Mouse (Mus musculus): ENCODE results near the gene Themis3.
A peak's percentile ranks its signal among the peaks of the same experiment; 100 is the strongest.
"Not testable (repeated sequence)": the region's sequence is repeated elsewhere in the genome, so short reads cannot be mapped to it uniquely, and the experiment has no call there.

Themis3 gene

GRCm38 (mm10) chr17:66558404-66559317 is 35.8 kb downstream of the Themis3 start:
- DNase-seq (ENCODE audit: low read depth, low spot score), result no peak

- no peak for DNase-seq (ENCODE audit: low read depth, low spot score)
Observed at GRCm38 (mm10) chr17:66552690-66553089, 41.7 kb downstream of the Themis3 start.

DNA sequence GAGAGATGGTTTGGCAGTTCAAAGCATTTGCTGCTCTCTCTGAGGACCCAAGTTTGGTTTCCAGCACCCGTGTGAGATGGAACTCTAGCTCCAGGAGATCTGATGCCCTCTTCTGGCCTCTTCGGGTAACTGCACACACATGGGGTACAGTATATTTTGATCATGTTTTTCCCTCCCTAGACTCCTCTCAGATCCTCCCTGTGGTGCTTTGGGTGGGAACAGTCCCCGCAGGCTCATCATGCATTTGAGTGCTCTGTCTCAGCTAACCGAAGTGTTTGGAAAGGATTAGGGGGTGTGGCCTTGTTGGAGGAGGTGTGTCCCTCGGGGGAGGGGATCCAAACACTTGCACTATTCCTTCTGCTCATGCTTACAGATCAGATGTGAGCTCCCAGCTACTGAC is 43.9 kb downstream of the Themis3 start:
- DNase-seq (ENCODE audit: low read depth, low spot score), result no peak

DNA sequence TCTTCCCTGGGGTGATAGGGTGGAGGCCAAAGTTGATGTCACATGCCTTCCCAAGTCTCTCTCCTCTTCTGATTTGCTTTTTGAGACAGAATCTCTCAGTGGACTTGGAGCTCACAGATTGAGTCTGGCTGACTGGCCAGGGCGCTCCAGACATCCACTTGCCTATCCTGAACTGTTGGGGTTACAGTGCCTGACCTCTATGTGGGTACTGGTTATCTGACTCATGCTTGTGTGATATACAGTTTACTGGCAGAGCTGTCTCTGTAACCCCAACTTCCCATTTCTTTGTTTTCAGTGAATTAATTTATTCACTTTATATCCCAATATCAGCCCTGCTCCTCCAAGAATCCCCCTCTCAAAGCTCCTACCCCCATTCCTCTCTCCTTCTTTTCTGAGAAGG is 62.1 kb downstream of the Themis3 start:
- DNase-seq (ENCODE audit: low read depth, low spot score), result no peak

- no peak for DNase-seq (ENCODE audit: low read depth, low spot score)
Observed at GRCm38 (mm10) chr17:66523396-66523795, 71.0 kb downstream of the Themis3 start.

DNA sequence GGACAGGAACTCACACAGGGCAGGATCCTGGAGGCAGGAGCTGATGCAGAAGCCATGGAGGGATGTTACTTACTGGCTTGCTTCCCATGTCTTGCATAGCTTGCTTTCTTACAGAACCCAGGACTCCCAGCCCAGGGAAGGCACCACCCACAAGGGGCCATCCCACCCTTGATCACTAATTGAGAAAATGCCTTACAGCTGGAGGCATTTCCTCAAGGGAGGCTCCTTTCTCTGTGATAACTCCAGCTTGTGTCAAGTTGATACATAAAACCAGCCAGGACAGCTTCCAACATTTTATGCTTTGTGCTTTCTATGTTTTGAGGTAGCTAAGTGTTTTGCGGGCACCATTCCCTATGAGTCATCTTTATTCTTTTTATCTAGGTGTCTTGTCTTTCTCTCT is 71.8 kb downstream of the Themis3 start:
- DNase-seq (ENCODE audit: low read depth, low spot score), result not testable (repeated sequence)

GRCm38 (mm10) chr17:66519554-66520553 is 74.6 kb downstream of the Themis3 start, which contains the start of gene Rab12:
TSS of gene Rab12 (minus strand) at chr17:66519729.
- peak; percentile 60 for DNase-seq (ENCODE audit: low read depth, low spot score)

- no peak for DNase-seq (ENCODE audit: low read depth, low spot score)
Observed at GRCm38 (mm10) chr17:66518877-66519553, 75.4 kb downstream of the Themis3 start.

DNA sequence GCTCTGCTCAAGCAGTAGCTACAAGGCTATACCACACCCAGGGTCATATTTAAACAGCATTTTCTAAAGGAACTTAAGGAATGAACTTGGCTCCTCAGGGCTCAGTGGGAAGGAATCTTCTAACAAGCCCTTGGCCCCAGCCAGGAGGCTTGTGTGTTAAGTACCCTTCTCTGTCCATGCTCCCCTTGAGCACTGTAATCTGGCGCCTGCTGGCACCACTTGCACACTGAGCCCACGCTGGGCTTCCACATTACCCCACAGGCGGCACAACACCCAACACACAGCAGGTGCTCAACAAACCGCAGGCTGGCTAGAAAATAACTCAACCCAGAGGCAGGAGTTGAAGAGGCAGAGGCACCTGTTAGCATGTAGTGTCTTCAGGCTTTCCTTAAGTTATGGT is 77.5 kb downstream of the Themis3 start:
- DNase-seq (ENCODE audit: low read depth, low spot score), result no peak

DNA sequence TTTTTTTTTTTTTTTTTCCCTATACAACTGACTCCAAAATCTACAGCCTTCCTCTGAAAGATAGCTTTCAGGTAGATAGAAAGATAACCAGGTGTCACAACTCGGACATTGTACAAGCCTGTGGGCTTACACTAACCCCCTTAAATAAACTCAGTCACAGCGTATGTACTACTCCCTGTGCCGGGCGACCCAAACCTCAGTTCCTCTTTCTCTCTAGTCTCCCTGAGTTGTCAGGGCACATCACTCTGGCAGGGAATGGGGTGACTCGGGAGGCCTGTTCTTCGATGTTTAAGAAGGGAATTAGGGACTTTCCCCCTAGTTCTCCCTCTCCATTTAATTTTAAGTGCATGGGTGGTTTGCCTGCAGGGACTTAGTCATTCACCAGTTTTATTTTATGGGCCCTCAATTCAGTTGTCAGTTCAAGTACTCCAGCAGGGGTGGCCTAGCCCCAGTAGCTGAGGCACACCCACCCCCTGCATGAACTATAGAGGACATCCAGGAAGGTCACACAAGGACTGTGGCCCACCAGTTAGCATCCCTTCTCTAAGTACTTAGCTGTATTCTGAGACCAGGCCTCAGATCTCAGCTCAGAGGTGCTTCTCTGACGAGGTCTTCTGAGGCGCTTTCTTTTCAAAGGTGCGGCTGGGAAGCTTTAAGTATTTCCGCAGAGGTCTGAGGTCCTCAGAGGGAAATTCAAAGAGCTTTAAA is 80.0 kb downstream of the Themis3 start:
- no peak for DNase-seq (ENCODE audit: low read depth, low spot score)

GRCm38 (mm10) chr17:66512202-66512956 is 82.0 kb downstream of the Themis3 start:
- DNase-seq (ENCODE audit: low read depth, low spot score), result no peak

DNA sequence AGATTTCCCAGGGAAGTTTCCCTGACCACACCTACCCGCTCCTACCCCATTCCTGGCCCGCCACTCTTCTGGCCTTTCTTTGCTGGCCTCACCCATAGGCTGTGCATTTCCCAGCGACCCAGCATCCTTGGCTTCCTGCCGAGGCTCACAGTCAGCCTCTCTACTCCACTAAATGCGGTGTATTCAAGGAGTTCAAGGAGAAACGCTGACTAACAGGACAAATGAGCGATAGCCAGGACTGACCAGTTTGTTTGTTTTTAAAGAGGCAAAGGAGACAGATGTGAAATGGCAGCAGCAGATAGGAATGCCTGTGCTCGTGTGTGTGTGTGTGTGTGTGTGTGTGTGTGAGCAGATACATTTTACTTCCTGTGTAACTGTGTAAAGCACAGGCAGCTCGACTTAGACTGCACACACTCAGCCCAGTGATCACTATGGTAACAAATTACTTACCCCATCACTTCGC is 84.2 kb downstream of the Themis3 start:
- no peak for DNase-seq (ENCODE audit: low read depth, low spot score)

- no peak for DNase-seq (ENCODE audit: low read depth, low spot score)
Observed at GRCm38 (mm10) chr17:66507049-66507954, 87.1 kb downstream of the Themis3 start.

- DNase-seq (ENCODE audit: low read depth, low spot score), result no peak
Observed at GRCm38 (mm10) chr17:66504964-66505363, 89.5 kb downstream of the Themis3 start.

Data from brain, embryonic 18.5 days (tissue).